Mouse (Mus musculus) heart, adult 2 months (tissue): Measurements from ENCODE around the gene Atp5h.

Experiments
- CTCF ChIP-seq: fragments of 200-600 bp; IDR thresholded peaks from 2 replicates; pipeline ENCODE4 v1.8.1; 2022; ENCODE audit warnings: antibody characterized with exemption, mild to moderate bottlenecking, moderate library complexity
- EP300 ChIP-seq: fragments of 200-500 bp; IDR thresholded peaks from 2 replicates; pipeline ENCODE4 v1.6.1; 2011; ENCODE audit warnings: low read depth, low read length, control low read depth; ENCODE audit not compliant: insufficient read depth
- POLR2A ChIP-seq: fragments of 200-500 bp; IDR thresholded peaks from 2 replicates; pipeline ENCODE4 v1.6.1; 2011; ENCODE audit warnings: mild to moderate bottlenecking, low read depth, low read length, control low read depth; ENCODE audit not compliant: insufficient read depth

GRCm38 (mm10) chr11:115452281-115452860 is 32.6 kb upstream of the Atp5h start:
- no peak for TF ChIP-seq CTCF
- TF ChIP-seq EP300 = no peak
- TF ChIP-seq POLR2A = no peak
